Comparison of ENCODE assay signal across 8 mouse cellular contexts in the genomic region with DNA sequence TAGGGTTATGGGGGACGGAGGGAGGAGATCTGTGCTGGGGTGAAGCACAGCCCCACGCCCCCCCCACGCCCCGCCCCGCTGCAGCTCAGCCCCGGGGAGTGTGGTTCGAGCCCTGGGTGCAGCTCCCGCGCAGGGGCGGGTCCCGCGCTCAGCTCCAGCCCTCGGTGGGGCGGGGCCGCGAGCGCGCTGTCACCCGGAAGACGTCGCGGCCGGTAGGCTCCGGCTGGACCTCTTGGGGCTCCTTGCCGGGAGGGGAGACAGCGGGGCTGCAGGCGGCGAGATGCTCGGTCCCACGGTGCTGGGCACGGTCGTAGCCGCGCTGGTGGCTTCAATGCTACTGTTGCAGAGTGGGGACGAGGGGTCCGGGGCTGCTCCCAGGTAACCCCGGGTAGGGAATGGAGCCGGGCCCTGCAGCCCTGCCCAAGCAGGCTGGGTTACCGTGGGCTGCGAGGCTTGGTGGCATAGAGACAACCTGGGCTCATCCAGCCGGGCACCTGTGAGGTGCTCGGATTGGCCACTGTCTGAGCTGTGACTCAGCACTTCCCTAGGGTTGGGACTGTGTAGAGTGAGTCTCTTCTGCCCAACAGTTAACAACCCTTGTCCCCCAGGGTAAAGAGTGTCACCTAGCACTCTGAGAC. TPM values are rescaled to one million over a fixed set of nuclear protein-coding genes. Genes with fewer than 3 reads are reported as not detected.
DNase-seq lines count a peak whose midpoint lies in the region; ATAC-seq and TF ChIP-seq lines count a peak whose summit lies in the region.

Gene Htatip2, plus strand, starts transcription at position 182 of the 638 bp plus-strand sequence.

- no peak for TF ChIP-seq CTCF in kidney, adult 2 months (conservative IDR thresholded peaks at IDR 0.05; ENCODE audit: insufficient read depth, insufficient read length, low read depth, low read length)
- 0 out of 2 replicates have a peak, but pooled peaks have one; percentile 2 for TF ChIP-seq CTCF in liver, embryonic 14.5 days (IDR thresholded peaks at IDR 0.05; ENCODE audit: low read depth)
- TF ChIP-seq CTCF in thymus, adult 2 months (IDR thresholded peaks at IDR 0.05; ENCODE audit: borderline replicate concordance, control insufficient read depth, extremely low read depth, insufficient read depth, low read length, poor library complexity) = peak; percentile 54; the same call in 1 of the 2 replicates

- H3K27ac ChIP-seq in neural tube, embryonic 11.5 days (ENCODE audit: low read depth, low read length) = no peak within 1 kb of the TSS
- no peak within 1 kb of the TSS for H3K27ac ChIP-seq in embryonic facial prominence, embryonic 12.5 days
- H3K27ac ChIP-seq in kidney, adult 2 months (ENCODE audit: insufficient read depth, low read depth, low read length) = no peak within 1 kb of the TSS
- peak within 1 kb of the TSS; percentile 90 for H3K27ac ChIP-seq in liver, embryonic 14.5 days
- H3K27ac ChIP-seq in neural tube, embryonic 12.5 days = no peak within 1 kb of the TSS
- H3K27ac ChIP-seq in thymus, adult 2 months (ENCODE audit: control insufficient read depth, insufficient read depth, low read length) = no peak within 1 kb of the TSS

- no peaks in the 10 kb centered on the region; the same call in 1 of the 2 replicates for H3K4me1 ChIP-seq in neural tube, embryonic 11.5 days (ENCODE audit: control insufficient read depth, insufficient read depth, low read length)
- no peaks in the 10 kb centered on the region for H3K4me1 ChIP-seq in embryonic facial prominence, embryonic 12.5 days
- no peaks in the 10 kb centered on the region; the same call in 1 of the 2 replicates for H3K4me1 ChIP-seq in kidney, adult 2 months (ENCODE audit: control insufficient read depth, insufficient read depth, low read length)
- peaks cover 39 to 43% of the 10 kb centered on the region in 2 experiments for H3K4me1 ChIP-seq in liver, embryonic 14.5 days (replicated peaks; ENCODE audit: control insufficient read depth in 2 of 2, insufficient read depth in 2 of 2, low read length in 1 of 2)
- H3K4me1 ChIP-seq in neural tube, embryonic 12.5 days = peaks cover 6% of the 10 kb centered on the region
- H3K4me1 ChIP-seq in thymus, adult 2 months (replicated peaks; ENCODE audit: control insufficient read depth, insufficient read depth, low read length) = peaks cover 5% of the 10 kb centered on the region; the same call in 1 of the 2 replicates

- H3K4me3 ChIP-seq in neural tube, embryonic 11.5 days (ENCODE audit: low read depth, low read length) = peak within 1 kb of the TSS; percentile 35
- peak within 1 kb of the TSS; percentile 46 for H3K4me3 ChIP-seq in embryonic facial prominence, embryonic 12.5 days
- H3K4me3 ChIP-seq in kidney, adult 2 months (ENCODE audit: insufficient read depth, low read depth, low read length) = peak within 1 kb of the TSS; percentile 84
- peak within 1 kb of the TSS; percentile 67 to 95 for H3K4me3 ChIP-seq in liver, embryonic 14.5 days (ENCODE audit: insufficient read depth in 1 of 2, low read depth in 2 of 2, low read length in 2 of 2)
- H3K4me3 ChIP-seq in neural tube, embryonic 12.5 days = peak within 1 kb of the TSS; percentile 42
- peak within 1 kb of the TSS; percentile 56 for H3K4me3 ChIP-seq in thymus, adult 2 months (ENCODE audit: control insufficient read depth, insufficient read depth, low read length)

- H3K9me3 ChIP-seq in neural tube, embryonic 11.5 days (ENCODE audit: control insufficient read depth, low read length) = no peaks in the 10 kb centered on the region
- no peaks in the 10 kb centered on the region for H3K9me3 ChIP-seq in embryonic facial prominence, embryonic 12.5 days
- H3K9me3 ChIP-seq in liver, embryonic 14.5 days (ENCODE audit: control insufficient read depth, low read length) = no peaks in the 10 kb centered on the region
- 0 out of 2 replicates have a peak, but pooled peaks cover 7% of the 10 kb centered on the region for H3K9me3 ChIP-seq in neural tube, embryonic 12.5 days

- H3K4me2 ChIP-seq in neural tube, embryonic 11.5 days (ENCODE audit: low read depth) = peak within 1 kb of the TSS; percentile 52
- peak within 1 kb of the TSS; percentile 78 for H3K4me2 ChIP-seq in embryonic facial prominence, embryonic 12.5 days (replicated peaks)
- H3K4me2 ChIP-seq in liver, embryonic 14.5 days (ENCODE audit: low read depth) = peak within 1 kb of the TSS; percentile 88
- H3K4me2 ChIP-seq in neural tube, embryonic 12.5 days (replicated peaks) = peak within 1 kb of the TSS; percentile 78

- H3K9ac ChIP-seq in neural tube, embryonic 11.5 days (ENCODE audit: low read length) = peak within 1 kb of the TSS; percentile 37
- peak within 1 kb of the TSS; percentile 41 for H3K9ac ChIP-seq in embryonic facial prominence, embryonic 12.5 days
- peak within 1 kb of the TSS; percentile 98 for H3K9ac ChIP-seq in liver, embryonic 14.5 days (replicated peaks)
- H3K9ac ChIP-seq in neural tube, embryonic 12.5 days = peak within 1 kb of the TSS; percentile 45; the same call in 1 of the 2 replicates

- peaks cover 47% of the 10 kb centered on the region for H3K27me3 ChIP-seq in neural tube, embryonic 11.5 days (ENCODE audit: control insufficient read depth, insufficient read depth, low read length)
- peaks cover 14% of the 10 kb centered on the region for H3K27me3 ChIP-seq in embryonic facial prominence, embryonic 12.5 days
- H3K27me3 ChIP-seq in kidney, adult 2 months (replicated peaks; ENCODE audit: control insufficient read depth, insufficient read depth, low read length) = no peaks in the 10 kb centered on the region
- H3K27me3 ChIP-seq in liver, embryonic 14.5 days (ENCODE audit: control insufficient read depth, insufficient read depth, low read length) = no peaks in the 10 kb centered on the region
- H3K27me3 ChIP-seq in neural tube, embryonic 12.5 days (replicated peaks) = peaks cover 67% of the 10 kb centered on the region
- H3K27me3 ChIP-seq in thymus, adult 2 months (ENCODE audit: control insufficient read depth, insufficient read depth, low read length) = no peaks in the 10 kb centered on the region

- 0 out of 2 replicates have a peak, but pooled peaks have one; percentile 16 for ATAC-seq in neural tube, embryonic 11.5 days (ENCODE audit: insufficient read depth, low FRiP score, low TSS enrichment)
- ATAC-seq in embryonic facial prominence, embryonic 12.5 days (ENCODE audit: insufficient number of reproducible peaks, insufficient read depth, low FRiP score, low TSS enrichment) = peak; percentile 66
- ATAC-seq in liver, embryonic 14.5 days (ENCODE audit: insufficient read depth) = peak; percentile 89
- ATAC-seq in neural tube, embryonic 12.5 days (ENCODE audit: low FRiP score, low read depth) = peak; percentile 56

- WGBS in neural tube, embryonic 11.5 days = 3% methylated on average over 25 of the region's 42 CpGs
- 4% methylated on average over 26 of the region's 42 CpGs for WGBS in embryonic facial prominence, embryonic 12.5 days
- WGBS in kidney, adult 2 months = 2% methylated on average over 42 of the region's 42 CpGs
- under 1% methylated on average over 42 of the region's 42 CpGs for WGBS in liver, embryonic 14.5 days (ENCODE audit: insufficient replicate concordance)
- WGBS in neural tube, embryonic 12.5 days = 3% methylated on average over 41 of the region's 42 CpGs
- WGBS in thymus, adult 2 months = 1% methylated on average over 42 of the region's 42 CpGs

- no peaks in the 10 kb centered on the region for H3K36me3 ChIP-seq in neural tube, embryonic 11.5 days (ENCODE audit: control insufficient read depth, insufficient read depth, low read length)
- no peaks in the 10 kb centered on the region for H3K36me3 ChIP-seq in embryonic facial prominence, embryonic 12.5 days
- H3K36me3 ChIP-seq in kidney, adult 2 months (ENCODE audit: control insufficient read depth, insufficient read depth, low read length) = no peaks in the 10 kb centered on the region; the same call in 1 of the 2 replicates
- H3K36me3 ChIP-seq in liver, embryonic 14.5 days (replicated peaks; ENCODE audit: control insufficient read depth, insufficient read depth, low read depth) = peaks cover 11% of the 10 kb centered on the region
- no peaks in the 10 kb centered on the region for H3K36me3 ChIP-seq in neural tube, embryonic 12.5 days
- no peaks in the 10 kb centered on the region for H3K36me3 ChIP-seq in thymus, adult 2 months (ENCODE audit: control insufficient read depth, insufficient read depth, low read length)

- DNase-seq in neural tube, embryonic 11.5 days (ENCODE audit: low spot score) = peak; percentile 44
- DNase-seq in neural tube, embryonic 10.5 days (ENCODE audit: extremely low spot score, low spot score) = no peak
- peak; percentile 52 to 58 for DNase-seq in heart, adult 9 months (ENCODE audit: low spot score in 2 of 2)
- DNase-seq in kidney, adult 2 months = peak; percentile 58
- peak; percentile 59 to 71 (median 60) for DNase-seq in liver, embryonic 14.5 days (ENCODE audit: low read depth in 3 of 3, low spot score in 3 of 3)
- DNase-seq in thymus, adult 2 months = peak; percentile 82

- TF ChIP-seq EP300 in liver, embryonic 14.5 days (IDR thresholded peaks at IDR 0.05; ENCODE audit: low read depth) = no peak

- TF ChIP-seq POLR2A in kidney, adult 2 months (IDR thresholded peaks at IDR 0.05; ENCODE audit: low read depth, low read length) = no peak
- peak; percentile 74; the same call in 1 of the 2 replicates for TF ChIP-seq POLR2A in thymus, adult 2 months (IDR thresholded peaks at IDR 0.05; ENCODE audit: control insufficient read depth, extremely low read depth, insufficient read depth, low read length, poor library complexity)

RNA-seq across cellular contexts. Expression of gene Htatip2, which starts in this region (rescaled TPM):
- 3.2 and 3.4 TPM in 2 replicates for polyA plus RNA-seq in neural tube, embryonic 11.5 days (2014; fragmentation: Nextera tagmentation; extraction: Ambion mirVana)
- 7.9 and 8.2 TPM in 2 replicates for polyA plus RNA-seq in embryonic facial prominence, embryonic 12.5 days (2016; fragmentation: Nextera tagmentation; extraction: Ambion mirVana)
- polyA plus RNA-seq in kidney, adult 2 months (2012; rRNA removed) = 11.4 and 16.2 TPM in 2 replicates
- 10.8 and 17.3 TPM in 2 replicates for polyA plus RNA-seq in liver, embryonic 14.5 days (2012; rRNA removed)
- polyA plus RNA-seq in liver, embryonic 14.5 days (2014; fragmentation: Nextera tagmentation; extraction: Ambion mirVana) = 26.2 and 28.6 TPM in 2 replicates
- 4.5 and 4.9 TPM in 2 replicates for polyA plus RNA-seq in neural tube, embryonic 12.5 days (2016; fragmentation: Nextera tagmentation; extraction: Ambion mirVana)
- 10.6 and 11.9 TPM in 2 replicates for polyA plus RNA-seq in thymus, adult 2 months (2012; rRNA removed)

Comparison
In these comparisons a context has a peak if more than half of its experiments do, and no peak if none do; other contexts are left out.
1. ATAC-seq: peak in every context shown above with its lines; median percentile 89 in liver, embryonic 14.5 days; 66 in embryonic facial prominence, embryonic 12.5 days; 56 in neural tube, embryonic 12.5 days; 16 in neural tube, embryonic 11.5 days.
2. H3K9ac ChIP-seq: peak in every context shown above with its lines; median percentile 98 in liver, embryonic 14.5 days; 45 in neural tube, embryonic 12.5 days; 41 in embryonic facial prominence, embryonic 12.5 days; 37 in neural tube, embryonic 11.5 days.